Mouse (Mus musculus) G1E (cell line): ENCODE measurements around the gene Itsn1.

Source experiments
- CTCF ChIP-seq: IDR thresholded peaks from 2 replicates; pipeline ENCODE4 v1.5.1; 2012; ENCODE audit warnings: low read depth, low read length, inconsistent platforms, mixed read lengths
- GATA1 ChIP-seq: IDR thresholded peaks from 2 replicates; pipeline ENCODE4 v1.6.1; 2012; ENCODE audit warnings: borderline replicate concordance, low read length, inconsistent platforms, mixed read lengths
- POLR2AphosphoS5 ChIP-seq: IDR thresholded peaks from 2 replicates; pipeline ENCODE4 v1.6.1; 2012; ENCODE audit warnings: low read depth, low read length, inconsistent platforms; ENCODE audit not compliant: insufficient replicate concordance

DNA sequence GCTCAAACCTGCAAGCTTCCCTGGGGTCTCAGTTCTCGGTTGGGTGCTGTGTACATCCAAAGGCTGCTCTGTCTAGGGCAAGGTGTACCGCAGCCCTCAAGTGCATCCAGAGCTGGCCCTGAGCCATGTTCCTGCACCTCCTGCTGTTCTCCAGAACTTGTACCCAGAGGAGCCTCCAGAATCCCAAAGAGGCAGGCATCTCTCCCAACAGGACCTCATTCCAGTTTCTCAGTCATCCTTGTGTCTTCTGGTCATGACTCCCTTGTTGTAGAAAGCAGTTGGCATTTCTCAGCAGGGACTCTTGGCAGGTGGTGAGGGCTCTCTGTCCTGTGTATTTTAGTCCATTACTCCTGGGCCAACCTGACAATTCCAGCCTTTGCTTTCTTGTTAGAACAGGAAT lies 154.6 kb downstream of the Itsn1 start:
- no peak for TF ChIP-seq CTCF
- TF ChIP-seq GATA1, result no peak
- TF ChIP-seq POLR2AphosphoS5, result no peak
